Mouse (Mus musculus) intestine, embryonic 15.5 days (tissue): ENCODE measurements around the gene Nap1l5. TPM values are rescaled to one million over a fixed set of nuclear protein-coding genes. Genes with fewer than 3 reads are reported as not detected.

Experiments
- ATAC-seq: fragments of 200-750 bp; cut with Nextera tagmentation; 2 replicates; pipeline ENCODE4 v1.8.0; 2017; ENCODE audit warnings: moderate TSS enrichment, moderate library complexity
- H3K27ac ChIP-seq: fragments of 300-500 bp; sonication (generic); 2 replicates; pipeline ENCODE4 v1.5.1; 2015; ENCODE audit warnings: mild to moderate bottlenecking, inconsistent platforms
- H3K27me3 ChIP-seq: fragments of 300-500 bp; sonication (generic); replicated peaks from 2 replicates; pipeline ENCODE4 v1.6.1; 2015; ENCODE audit warnings: inconsistent platforms
- H3K36me3 ChIP-seq: fragments of 300-500 bp; sonication (generic); 2 replicates; pipeline ENCODE4 v1.6.1; 2015; ENCODE audit warnings: inconsistent platforms
- H3K4me1 ChIP-seq: fragments of 300-500 bp; sonication (generic); replicated peaks from 2 replicates; pipeline ENCODE4 v1.6.1; 2015; ENCODE audit warnings: inconsistent platforms
- H3K4me2 ChIP-seq: fragments of 300-500 bp; sonication (generic); replicated peaks from 2 replicates; pipeline ENCODE4 v1.6.1; 2015; ENCODE audit warnings: mild to moderate bottlenecking, inconsistent platforms
- H3K4me3 ChIP-seq: fragments of 300-500 bp; sonication (generic); replicated peaks from 2 replicates; pipeline ENCODE4 v1.5.1; 2015; ENCODE audit warnings: inconsistent platforms
- H3K9ac ChIP-seq: fragments of 300-500 bp; sonication (generic); 2 replicates; pipeline ENCODE4 v1.6.1; 2015; ENCODE audit warnings: inconsistent platforms
- H3K9me3 ChIP-seq: fragments of 300-500 bp; sonication (generic); 2 replicates; pipeline ENCODE4 v1.6.1; 2016; ENCODE audit warnings: inconsistent platforms
- WGBS: fragments of 180-500 bp; shearing (Covaris S2); methylation state at CpG from one replicate; pipeline ENCODE4 v1.1.7; 2015; 5-methylcytosine and 5-hydroxymethylcytosine counted together
- polyA plus RNA-seq: library from polyadenylated mRNA; unstranded; fragments of >200 nt; fragmentation: Nextera tagmentation; extraction: Ambion mirVana; gene quantifications from 2 replicates; pipeline ENCODE4 v1.2.1, GENCODE M21; 2015

Gene Nap1l5
- polyA plus RNA-seq, 1 experiment from 2014 or later = 14.5 TPM

DNA sequence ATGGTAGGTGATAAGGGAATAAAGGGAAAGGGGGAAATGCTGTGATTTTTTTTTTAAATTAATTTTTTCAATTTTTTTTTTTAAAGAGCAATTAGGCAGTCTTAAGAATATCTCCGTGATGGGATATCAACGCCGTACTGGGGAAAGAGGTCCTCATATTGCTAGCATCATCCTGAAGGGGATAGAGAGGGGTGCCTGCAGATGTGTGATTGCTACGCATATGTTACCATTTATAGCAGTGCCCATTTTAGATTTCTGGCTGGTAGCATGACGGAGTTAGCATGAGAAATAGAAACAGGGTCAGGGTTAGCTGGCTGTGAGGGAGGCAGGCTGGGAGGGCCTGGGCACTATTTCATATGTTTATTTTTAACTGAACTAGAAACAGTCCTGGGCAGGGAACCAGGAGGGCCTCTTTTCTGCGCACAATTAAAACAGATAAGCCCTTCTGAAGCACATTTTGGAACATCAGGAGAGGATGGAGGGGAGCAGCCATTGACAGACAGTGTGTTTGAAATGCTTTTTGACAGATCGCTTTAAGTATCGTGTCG, 44.4 kb downstream of the Nap1l5 start:
- Histone ChIP-seq H3K4me3 (no peak overlapping the region), H3K9ac (no peak overlapping the region), H3K27ac (no peak overlapping the region), H3K4me2 (no peak overlapping the region), H3K27me3 (no peaks in the 10 kb centered on the region), H3K36me3 (no peaks in the 10 kb centered on the region), H3K9me3 (no peaks in the 10 kb centered on the region), H3K4me1 (no peaks in the 10 kb centered on the region)
- ATAC-seq = no peak
- WGBS = 75% methylated on average over 9 of the region's 9 CpGs

DNA sequence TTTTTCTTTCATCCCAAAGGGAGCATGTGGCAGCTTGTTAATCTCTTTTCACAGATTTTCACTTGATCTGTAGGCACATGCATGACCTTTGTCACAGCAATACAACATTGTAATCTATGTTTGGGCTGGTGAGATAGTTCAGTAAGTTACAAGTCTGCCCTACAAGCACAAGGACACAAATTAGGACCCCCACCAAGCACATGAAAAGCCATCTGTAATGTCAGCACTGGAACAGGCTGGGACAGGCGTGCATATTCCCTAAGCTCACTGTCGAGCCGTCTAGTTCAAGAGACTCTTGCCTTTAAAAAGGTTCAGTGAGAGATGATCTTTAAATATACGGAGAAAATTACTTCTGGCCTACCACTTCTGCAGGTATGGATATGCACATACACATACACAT, 47.4 kb downstream of the Nap1l5 start:
- 95% methylated on average over 4 of the region's 4 CpGs for WGBS
- Histone ChIP-seq H3K36me3 (no peaks in the 10 kb centered on the region), H3K27me3 (no peaks in the 10 kb centered on the region), H3K4me3 (no peak overlapping the region), H3K27ac (no peak overlapping the region), H3K4me1 (no peaks in the 10 kb centered on the region), H3K4me2 (no peak overlapping the region), H3K9me3 (no peaks in the 10 kb centered on the region), H3K9ac (no peak overlapping the region)
- no peak for ATAC-seq

- Histone ChIP-seq H3K4me3 (no peak overlapping the region), H3K27me3 (no peaks in the 10 kb centered on the region), H3K27ac (no peak overlapping the region), H3K4me2 (no peak overlapping the region), H3K9me3 (no peaks in the 10 kb centered on the region), H3K9ac (no peak overlapping the region), H3K4me1 (no peaks in the 10 kb centered on the region), H3K36me3 (no peaks in the 10 kb centered on the region)
- no peak for ATAC-seq
- 68% methylated on average over 2 of the region's 2 CpGs for WGBS
These were observed 50.4 kb downstream of the Nap1l5 start for GRCm38 (mm10) chr6:58856494-58856893.

DNA sequence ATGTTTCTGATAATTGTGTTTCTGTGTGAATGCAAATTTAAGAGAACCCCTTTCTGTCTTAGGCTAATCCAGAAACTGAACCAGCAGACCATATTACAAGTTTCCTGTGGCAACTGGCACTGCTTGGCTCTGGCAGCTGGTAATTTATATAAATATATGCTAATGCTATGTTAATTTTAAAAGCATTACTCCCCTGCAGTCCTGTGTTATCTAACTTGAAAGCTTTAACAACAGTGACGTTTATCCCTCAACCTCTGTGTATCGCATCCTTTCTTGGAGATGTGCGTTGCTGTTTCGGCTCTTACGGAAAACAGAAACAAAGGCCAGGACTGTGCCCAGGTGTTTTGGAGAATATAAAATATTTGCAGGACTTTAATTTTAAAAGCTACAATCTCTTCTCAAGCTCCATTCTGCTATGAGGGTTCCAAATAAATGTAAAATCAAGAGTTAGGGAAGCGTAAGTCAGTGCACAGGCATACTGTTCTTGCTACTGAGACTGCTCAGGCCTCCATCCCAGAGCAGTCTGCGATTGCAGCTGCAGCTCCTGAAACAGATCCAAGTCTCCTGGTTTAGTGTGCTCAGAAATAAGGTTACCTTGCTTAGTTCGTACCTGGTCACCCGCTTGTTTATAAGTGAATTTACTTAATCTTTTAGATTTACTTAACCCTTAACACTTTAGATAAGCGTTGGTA, 51.1 kb downstream of the Nap1l5 start:
- 81% methylated on average over 10 of the region's 10 CpGs for WGBS
- H3K9me3 ChIP-seq = no peaks in the 10 kb centered on the region
- H3K36me3 ChIP-seq = no peaks in the 10 kb centered on the region
- no peaks in the 10 kb centered on the region for H3K4me1 ChIP-seq
- no peak overlapping the region for H3K4me3 ChIP-seq
- H3K9ac ChIP-seq = no peak overlapping the region
- no peak overlapping the region for H3K27ac ChIP-seq
- H3K27me3 ChIP-seq = no peaks in the 10 kb centered on the region
- H3K4me2 ChIP-seq = no peak overlapping the region
- no peak for ATAC-seq

Other genes with a start within 250 kb of the Nap1l5 start
- gene Herc3, start 75.6 kb downstream of the Nap1l5 start, polyA plus RNA-seq = 13.8 and 14.6 TPM in 2 replicates
- 14.5 and 14.9 TPM in 2 replicates for gene Fam13a, start 117.5 kb upstream of the Nap1l5 start, polyA plus RNA-seq